Mouse (Mus musculus): ENCODE data around the gene Man1b1. TPM values are rescaled to one million over a fixed set of nuclear protein-coding genes. Genes with fewer than 3 reads are reported as not detected.
A peak's percentile ranks its signal among the peaks of the same experiment; 100 is the strongest.

Man1b1 gene
- polyA plus RNA-seq, 1 experiment from 2014 or later, result 30.2 TPM

GRCm38 (mm10) chr2:25395721-25396596 lies 63.8 kb downstream of the Man1b1 start, which contains the start of gene Entpd2:
Entpd2 (plus strand) TSS chr2:25395874.
- peak within 1 kb of the TSS; percentile 69 for H3K4me2 ChIP-seq
- ATAC-seq (replicated peaks; ENCODE audit: insufficient number of reproducible peaks, insufficient read depth, low FRiP score, low read depth), result 0 out of 2 replicates have a peak, but pooled peaks have one; percentile 16
- peak within 1 kb of the TSS; percentile 37 for H3K4me3 ChIP-seq
- H3K36me3 ChIP-seq, result no peaks in the 10 kb centered on the region
- WGBS, result 2% methylated on average over 57 of the region's 57 CpGs
- no peak within 1 kb of the TSS for H3K27ac ChIP-seq
- H3K9ac ChIP-seq, result peak within 1 kb of the TSS; percentile 11; the same call in 1 of the 2 replicates
- H3K27me3 ChIP-seq, result peaks cover 80% of the 10 kb centered on the region
- peaks cover 24% of the 10 kb centered on the region for H3K4me1 ChIP-seq (replicated peaks)
- no peaks in the 10 kb centered on the region for H3K9me3 ChIP-seq (replicated peaks)

- Histone ChIP-seq H3K27me3 (peaks cover 86% of the 10 kb centered on the region), H3K9ac (no peak overlapping the region), H3K4me2 (peak overlapping the region; percentile 69), H3K4me1 (replicated peaks) (peaks cover 24% of the 10 kb centered on the region), H3K27ac (no peak overlapping the region), H3K36me3 (no peaks in the 10 kb centered on the region), H3K9me3 (replicated peaks) (no peaks in the 10 kb centered on the region), H3K4me3 (peak overlapping the region; percentile 37)
- ATAC-seq (replicated peaks; ENCODE audit: insufficient number of reproducible peaks, insufficient read depth, low FRiP score, low read depth), result no peak
- WGBS, result 35% methylated on average over 3 of the region's 3 CpGs
Observed at GRCm38 (mm10) chr2:25396597-25396983, 64.5 kb downstream of the Man1b1 start.

GRCm38 (mm10) chr2:25397010-25397409 lies 64.9 kb downstream of the Man1b1 start:
- 64% methylated on average over 1 of the region's 1 CpGs for WGBS
- peaks cover 90% of the 10 kb centered on the region for H3K27me3 ChIP-seq

GRCm38 (mm10) chr2:25398065-25398464 lies 65.9 kb downstream of the Man1b1 start:
- Histone ChIP-seq H3K4me3 (no peak overlapping the region), H3K36me3 (no peaks in the 10 kb centered on the region), H3K9ac (no peak overlapping the region), H3K9me3 (replicated peaks) (no peaks in the 10 kb centered on the region), H3K27ac (no peak overlapping the region), H3K27me3 (peaks cover 92% of the 10 kb centered on the region), H3K4me2 (no peak overlapping the region), H3K4me1 (replicated peaks) (peaks cover 27% of the 10 kb centered on the region)
- 78% methylated on average over 7 of the region's 7 CpGs for WGBS
- no peak for ATAC-seq (replicated peaks; ENCODE audit: insufficient number of reproducible peaks, insufficient read depth, low FRiP score, low read depth)

More at GRCm38 (mm10) chr2:25397010-25397409, 64.9 kb downstream of the Man1b1 start:
- H3K4me1 ChIP-seq (replicated peaks), result peaks cover 24% of the 10 kb centered on the region
- no peak overlapping the region for H3K27ac ChIP-seq
- no peak overlapping the region for H3K9ac ChIP-seq
- H3K9me3 ChIP-seq (replicated peaks), result no peaks in the 10 kb centered on the region
- no peaks in the 10 kb centered on the region for H3K36me3 ChIP-seq
- H3K4me2 ChIP-seq, result no peak overlapping the region
- no peak for ATAC-seq (replicated peaks; ENCODE audit: insufficient number of reproducible peaks, insufficient read depth, low FRiP score, low read depth)
- no peak overlapping the region for H3K4me3 ChIP-seq

- WGBS, result 54% methylated on average over 8 of the region's 8 CpGs
- H3K4me2 ChIP-seq, result no peak within 1 kb of the TSS
- no peaks in the 10 kb centered on the region for H3K36me3 ChIP-seq
- H3K9ac ChIP-seq, result no peak within 1 kb of the TSS
- peaks cover 31% of the 10 kb centered on the region for H3K4me1 ChIP-seq (replicated peaks)
- no peak for ATAC-seq (replicated peaks; ENCODE audit: insufficient number of reproducible peaks, insufficient read depth, low FRiP score, low read depth)
- no peaks in the 10 kb centered on the region for H3K9me3 ChIP-seq (replicated peaks)
- H3K4me3 ChIP-seq, result no peak within 1 kb of the TSS
- H3K27ac ChIP-seq, result no peak within 1 kb of the TSS
- peaks cover 93% of the 10 kb centered on the region for H3K27me3 ChIP-seq
Observed at GRCm38 (mm10) chr2:25399051-25399450, 66.9 kb downstream of the Man1b1 start, which contains the start of gene Npdc1. Npdc1 (plus strand) TSS chr2:25399351.

DNA sequence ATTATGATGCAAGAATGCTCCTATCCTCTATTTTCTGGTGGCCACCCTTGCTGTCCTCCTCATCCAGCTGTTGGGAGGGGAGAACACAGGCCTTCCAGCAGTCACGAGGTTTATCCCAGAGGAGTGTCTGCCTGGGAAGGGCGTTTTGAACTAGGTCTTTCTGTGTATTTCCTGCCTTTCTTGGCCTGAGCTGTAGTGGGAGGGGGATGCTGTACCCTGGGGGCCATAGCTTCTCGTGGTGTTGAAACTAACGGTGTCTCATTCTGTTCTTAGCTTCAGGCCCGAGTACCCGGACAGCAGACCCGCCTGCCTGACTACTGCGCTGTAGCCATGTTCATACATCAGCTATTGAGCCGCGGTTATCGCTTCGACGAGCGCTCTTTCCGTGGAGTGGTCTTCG lies 68.2 kb downstream of the Man1b1 start:
- Histone ChIP-seq H3K9ac (no peak overlapping the region), H3K36me3 (no peaks in the 10 kb centered on the region), H3K27ac (no peak overlapping the region), H3K27me3 (peaks cover 95% of the 10 kb centered on the region), H3K4me3 (peak overlapping the region; percentile 18; the same call in 1 of the 2 replicates), H3K4me1 (replicated peaks) (peaks cover 22% of the 10 kb centered on the region), H3K4me2 (peak overlapping the region; percentile 44), H3K9me3 (replicated peaks) (no peaks in the 10 kb centered on the region)
- WGBS, result 17% methylated on average over 16 of the region's 16 CpGs
- ATAC-seq (replicated peaks; ENCODE audit: insufficient number of reproducible peaks, insufficient read depth, low FRiP score, low read depth), result no peak

DNA sequence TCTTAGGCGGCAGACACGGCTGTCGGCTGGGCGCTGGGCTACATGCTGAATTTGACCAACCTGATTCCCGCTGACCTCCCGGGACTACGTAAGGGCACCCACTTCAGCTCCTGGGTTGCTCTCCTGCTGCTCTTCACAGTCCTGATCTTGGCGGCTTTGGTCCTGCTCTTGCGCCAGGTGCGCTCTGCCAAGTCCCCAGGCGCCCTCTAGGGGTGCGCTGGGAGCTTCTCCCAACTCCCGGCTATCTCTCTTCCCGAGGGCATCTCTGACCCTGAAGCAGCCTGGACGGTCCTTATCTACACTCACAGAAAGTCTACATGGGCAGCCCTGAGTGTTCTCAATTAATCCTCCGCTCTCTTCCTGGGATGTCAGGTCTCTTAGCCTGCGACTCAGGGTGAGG lies 68.6 kb downstream of the Man1b1 start:
- Histone ChIP-seq H3K4me1 (replicated peaks) (peaks cover 18% of the 10 kb centered on the region), H3K9ac (no peak overlapping the region), H3K4me3 (peak overlapping the region; percentile 18; the same call in 1 of the 2 replicates), H3K4me2 (peak overlapping the region; percentile 44), H3K27ac (no peak overlapping the region), H3K9me3 (replicated peaks) (no peaks in the 10 kb centered on the region), H3K27me3 (peaks cover 94% of the 10 kb centered on the region), H3K36me3 (no peaks in the 10 kb centered on the region)
- no peak for ATAC-seq (replicated peaks; ENCODE audit: insufficient number of reproducible peaks, insufficient read depth, low FRiP score, low read depth)
- 3% methylated on average over 17 of the region's 17 CpGs for WGBS

Other genes starting within 250 kb of the Man1b1 start
- gene Noxa1, start 237.2 kb upstream of the Man1b1 start, polyA plus RNA-seq (2015; fragmentation: Nextera tagmentation; extraction: Ambion mirVana), result 0.15 and 0.16 TPM in 2 replicates
- gene Nrarp, start 151.6 kb upstream of the Man1b1 start, polyA plus RNA-seq (2015; fragmentation: Nextera tagmentation; extraction: Ambion mirVana), result 17.3 and 19.0 TPM in 2 replicates
- gene Tor4a, start 135.5 kb upstream of the Man1b1 start, polyA plus RNA-seq (2015; fragmentation: Nextera tagmentation; extraction: Ambion mirVana), result 5.8 and 10.3 TPM in 2 replicates
- 62.7 and 79.5 TPM in 2 replicates for gene Nelfb, start 120.8 kb upstream of the Man1b1 start, polyA plus RNA-seq (2015; fragmentation: Nextera tagmentation; extraction: Ambion mirVana)
- not detected in 2 replicates for gene Stpg3, start 117.7 kb upstream of the Man1b1 start, polyA plus RNA-seq (2015; fragmentation: Nextera tagmentation; extraction: Ambion mirVana)
- gene Fam166a, start 113.6 kb upstream of the Man1b1 start, polyA plus RNA-seq (2015; fragmentation: Nextera tagmentation; extraction: Ambion mirVana), result 0.57 and 0.65 TPM in 2 replicates
- 358 and 463 TPM in 2 replicates for gene Tubb4b, start 107.6 kb upstream of the Man1b1 start, polyA plus RNA-seq (2015; fragmentation: Nextera tagmentation; extraction: Ambion mirVana)
- not detected in 2 replicates for gene Slc34a3, start 98.0 kb upstream of the Man1b1 start, polyA plus RNA-seq (2015; fragmentation: Nextera tagmentation; extraction: Ambion mirVana)
- gene Rnf224, start 95.6 kb upstream of the Man1b1 start, polyA plus RNA-seq (2015; fragmentation: Nextera tagmentation; extraction: Ambion mirVana), result not detected in 2 replicates
- gene Rnf208, start 90.1 kb upstream of the Man1b1 start, polyA plus RNA-seq (2015; fragmentation: Nextera tagmentation; extraction: Ambion mirVana), result 4.3 and 6.0 TPM in 2 replicates
- 0.30 TPM in 2 replicates for gene Cysrt1, start 89.9 kb upstream of the Man1b1 start, polyA plus RNA-seq (2015; fragmentation: Nextera tagmentation; extraction: Ambion mirVana)
- gene AL732309.1, start 85.5 kb upstream of the Man1b1 start, polyA plus RNA-seq (2015; fragmentation: Nextera tagmentation; extraction: Ambion mirVana), result 2.3 and 3.3 TPM in 2 replicates
- 17.6 and 18.2 TPM in 2 replicates for gene Tmem203, start 76.9 kb upstream of the Man1b1 start, polyA plus RNA-seq (2015; fragmentation: Nextera tagmentation; extraction: Ambion mirVana)
- gene Tprn, start 69.7 kb upstream of the Man1b1 start, polyA plus RNA-seq (2015; fragmentation: Nextera tagmentation; extraction: Ambion mirVana), result 3.6 and 5.2 TPM in 2 replicates
- gene Ssna1, start 59.9 kb upstream of the Man1b1 start, polyA plus RNA-seq (2015; fragmentation: Nextera tagmentation; extraction: Ambion mirVana), result 137 and 152 TPM in 2 replicates
- 67.5 and 92.0 TPM in 2 replicates for gene Anapc2, start 59.9 kb upstream of the Man1b1 start, polyA plus RNA-seq (2015; fragmentation: Nextera tagmentation; extraction: Ambion mirVana)
- not detected in 2 replicates for gene Tmem210, start 44.2 kb upstream of the Man1b1 start, polyA plus RNA-seq (2015; fragmentation: Nextera tagmentation; extraction: Ambion mirVana)
- 0.28 and 0.89 TPM in 2 replicates for gene Lrrc26, start 42.4 kb upstream of the Man1b1 start, polyA plus RNA-seq (2015; fragmentation: Nextera tagmentation; extraction: Ambion mirVana)
- 0.25 and 0.28 TPM in 2 replicates for gene Grin1, start 13.2 kb upstream of the Man1b1 start, polyA plus RNA-seq (2015; fragmentation: Nextera tagmentation; extraction: Ambion mirVana)
- 9.5 and 12.5 TPM in 2 replicates for gene Dpp7, start 24.0 kb downstream of the Man1b1 start, polyA plus RNA-seq (2015; fragmentation: Nextera tagmentation; extraction: Ambion mirVana)
- gene Uap1l1, start 33.3 kb downstream of the Man1b1 start, polyA plus RNA-seq (2015; fragmentation: Nextera tagmentation; extraction: Ambion mirVana), result 13.9 and 16.0 TPM in 2 replicates
- gene Sapcd2, start 40.0 kb downstream of the Man1b1 start, polyA plus RNA-seq (2015; fragmentation: Nextera tagmentation; extraction: Ambion mirVana), result 15.4 and 25.5 TPM in 2 replicates
- 1.8 and 4.6 TPM in 2 replicates for gene Entpd2, start 63.5 kb downstream of the Man1b1 start, polyA plus RNA-seq (2015; fragmentation: Nextera tagmentation; extraction: Ambion mirVana)
- gene Npdc1, start 67.0 kb downstream of the Man1b1 start, polyA plus RNA-seq (2015; fragmentation: Nextera tagmentation; extraction: Ambion mirVana), result 28.8 and 41.6 TPM in 2 replicates
- 0.08 and 0.15 TPM in 2 replicates for gene Fut7, start 90.9 kb downstream of the Man1b1 start, polyA plus RNA-seq (2015; fragmentation: Nextera tagmentation; extraction: Ambion mirVana)
- gene Abca2, start 96.4 kb downstream of the Man1b1 start, polyA plus RNA-seq (2015; fragmentation: Nextera tagmentation; extraction: Ambion mirVana), result 3.5 and 5.6 TPM in 2 replicates
- 6.1 and 9.6 TPM in 2 replicates for gene Clic3, start 124.5 kb downstream of the Man1b1 start, polyA plus RNA-seq (2015; fragmentation: Nextera tagmentation; extraction: Ambion mirVana)
- gene Paxx, start 128.8 kb downstream of the Man1b1 start, polyA plus RNA-seq (2015; fragmentation: Nextera tagmentation; extraction: Ambion mirVana), result 31.1 and 38.0 TPM in 2 replicates
- 107 and 134 TPM in 2 replicates for gene Ptgds, start 137.7 kb downstream of the Man1b1 start, polyA plus RNA-seq (2015; fragmentation: Nextera tagmentation; extraction: Ambion mirVana)
- gene Lcn12, start 161.6 kb downstream of the Man1b1 start, polyA plus RNA-seq (2015; fragmentation: Nextera tagmentation; extraction: Ambion mirVana), result not detected in 2 replicates
- gene Fbxw5, start 168.4 kb downstream of the Man1b1 start, polyA plus RNA-seq (2015; fragmentation: Nextera tagmentation; extraction: Ambion mirVana), result 72.6 and 94.1 TPM in 2 replicates
- gene C8g, start 169.4 kb downstream of the Man1b1 start, polyA plus RNA-seq (2015; fragmentation: Nextera tagmentation; extraction: Ambion mirVana), result 3.5 and 5.0 TPM in 2 replicates
- gene Traf2, start 214.6 kb downstream of the Man1b1 start, polyA plus RNA-seq (2015; fragmentation: Nextera tagmentation; extraction: Ambion mirVana), result 18.4 and 25.2 TPM in 2 replicates
- gene Edf1, start 225.5 kb downstream of the Man1b1 start, polyA plus RNA-seq (2015; fragmentation: Nextera tagmentation; extraction: Ambion mirVana), result 276 and 289 TPM in 2 replicates
- gene Mamdc4, start 242.5 kb downstream of the Man1b1 start, polyA plus RNA-seq (2015; fragmentation: Nextera tagmentation; extraction: Ambion mirVana), result 3.4 and 9.8 TPM in 2 replicates
- 171 and 175 TPM in 2 replicates for gene Phpt1, start 242.9 kb downstream of the Man1b1 start, polyA plus RNA-seq (2015; fragmentation: Nextera tagmentation; extraction: Ambion mirVana)
- gene Ajm1, start 249.4 kb downstream of the Man1b1 start, polyA plus RNA-seq (2015; fragmentation: Nextera tagmentation; extraction: Ambion mirVana), result 0.22 and 0.30 TPM in 2 replicates